Mouse (Mus musculus): ENCODE results near the gene Prdm15.

- TF ChIP-seq CTCF (IDR thresholded peaks at IDR 0.05) (no peak), EP300 (IDR thresholded peaks at IDR 0.05) (no peak)
Measured at GRCm38 (mm10) chr16:97759681-97760080, 92.0 kb downstream of the Prdm15 start.
